Mouse (Mus musculus): ENCODE measurements at regions not wholly inside any gene's neighbourhood (a gene's known extent, or its start where the extent isn't known, plus 50 kb on each side); places are given as distances from the start of the nearest gene placed in this dataset.
A peak's percentile ranks its signal among the peaks of the same experiment; 100 is the strongest.

- DNase-seq = no peak
These were observed 60.0 kb downstream of the Syf2 start for GRCm38 (mm10) chr4:134990651-134991050.

- no peak for DNase-seq
These were observed 62.9 kb downstream of the Syf2 start for GRCm38 (mm10) chr4:134993526-134994122.

GRCm38 (mm10) chr4:134994205-134994604 lies 63.5 kb downstream of the Syf2 start:
- no peak for DNase-seq

GRCm38 (mm10) chr4:134994648-134995047 lies 64.0 kb downstream of the Syf2 start:
- no peak for DNase-seq

- DNase-seq = no peak
These were observed 64.4 kb downstream of the Syf2 start for GRCm38 (mm10) chr4:134995052-134995451.

- no peak for DNase-seq
These were observed 65.4 kb downstream of the Syf2 start for GRCm38 (mm10) chr4:134996121-134996520.

GRCm38 (mm10) chr4:134997461-134998434 lies 67.0 kb downstream of the Syf2 start:
- peak; percentile 52 for DNase-seq

GRCm38 (mm10) chr4:134998928-134999658 lies 68.4 kb downstream of the Syf2 start:
- DNase-seq = peak; percentile 42

- no peak for DNase-seq
These were observed 71.6 kb downstream of the Syf2 start for GRCm38 (mm10) chr4:135002091-135002925.

- DNase-seq = no peak
These were observed 80.7 kb downstream of the Syf2 start for GRCm38 (mm10) chr4:135011365-135011764.

GRCm38 (mm10) chr4:135012945-135013344 lies 82.2 kb downstream of the Syf2 start:
- DNase-seq = no peak

- DNase-seq = no peak
These were observed 83.2 kb downstream of the Syf2 start for GRCm38 (mm10) chr4:135013932-135014331.

- peak; percentile 82 for DNase-seq
These were observed 87.3 kb downstream of the Syf2 start for GRCm38 (mm10) chr4:135018018-135018417.

- no peak for DNase-seq
These were observed 88.4 kb downstream of the Syf2 start for GRCm38 (mm10) chr4:135019120-135019519.

GRCm38 (mm10) chr4:135020262-135020991 lies 89.7 kb downstream of the Syf2 start:
- DNase-seq = no peak

GRCm38 (mm10) chr4:135023200-135023599 lies 92.5 kb downstream of the Syf2 start:
- DNase-seq = no peak

GRCm38 (mm10) chr4:135025802-135026201 lies 94.7 kb upstream of the Runx3 start:
- no peak for DNase-seq

GRCm38 (mm10) chr4:135027136-135027535 lies 93.3 kb upstream of the Runx3 start:
- DNase-seq = peak; percentile 24

- DNase-seq = no peak
These were observed 90.7 kb upstream of the Runx3 start for GRCm38 (mm10) chr4:135029723-135030122.

- no peak for DNase-seq
These were observed 88.0 kb upstream of the Runx3 start for GRCm38 (mm10) chr4:135032461-135032860.

- no peak for DNase-seq
These were observed 87.2 kb upstream of the Runx3 start for GRCm38 (mm10) chr4:135033302-135033701.

All from adrenal gland, postnatal 14 days (tissue).